Mouse (Mus musculus): ENCODE measurements around the gene Plcg2. TPM values are rescaled to one million over a fixed set of nuclear protein-coding genes. Genes with fewer than 3 reads are reported as not detected.

Plcg2 gene
- total RNA-seq, 1 experiment from 2014 or later, result 3.4 TPM

Small RNA genes within 50 kb of the gene (microRNA-seq; reads per million reads assigned to microRNA genes)
- gene Gm27361 (0 reads per million in 2 experiments), gene Mir7077 (0 to 0.85 reads per million in 2 experiments), gene Mir7078 (0 reads per million in 2 experiments)

Other genes with a start within 250 kb of the Plcg2 start
- 94.6 and 96.2 TPM in 2 replicates for gene Cmip, start 241.2 kb upstream of the Plcg2 start, total RNA-seq (2021)
- 2.3 and 5.6 TPM in 2 replicates for gene Sdr42e1, start 175.4 kb downstream of the Plcg2 start, total RNA-seq (2021)
- gene Hsd17b2, start 203.6 kb downstream of the Plcg2 start, total RNA-seq (2021), result 1.3 and 25.3 TPM in 2 replicates